Mouse (Mus musculus) small intestine, adult 2 months (tissue): ENCODE measurements at regions not wholly inside any gene's neighbourhood (a gene's known extent, or its start where the extent isn't known, plus 50 kb on each side); places are given as distances from the start of the nearest gene placed in this dataset.

Experiments used
- CTCF ChIP-seq: fragments of 200-500 bp; IDR thresholded peaks from 2 replicates; pipeline ENCODE4 v1.5.1; 2012; ENCODE audit warnings: low read depth, mild to moderate bottlenecking, control low read depth, inconsistent platforms, low read length, moderate library complexity, mixed read lengths; ENCODE audit not compliant: insufficient replicate concordance, insufficient read length; ENCODE audit errors: extremely low read depth
- POLR2A ChIP-seq: fragments of 200-500 bp; IDR thresholded peaks from 2 replicates; pipeline ENCODE4 v1.6.1; 2012; ENCODE audit warnings: low read depth, mild to moderate bottlenecking, control low read depth, inconsistent platforms, low read length, moderate library complexity

DNA sequence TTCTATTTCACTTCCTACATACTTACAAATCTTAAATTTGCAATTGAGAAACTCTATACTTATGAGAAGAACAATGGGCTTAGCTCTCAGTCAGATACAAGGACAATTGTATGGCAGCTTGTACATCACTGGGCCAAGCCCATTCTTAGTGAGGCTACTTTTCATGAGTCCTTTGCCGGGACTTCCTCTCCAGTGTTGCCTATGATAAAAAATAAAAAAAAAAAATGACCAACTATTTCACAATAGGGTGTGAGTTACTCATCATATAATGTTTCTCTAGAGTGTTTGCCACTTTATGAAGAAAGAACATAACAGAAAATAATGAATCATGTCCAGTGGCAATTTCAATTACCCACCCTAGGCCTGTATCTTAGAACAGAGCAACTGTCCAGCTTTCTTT lies 96.1 kb upstream of the Acvr2a start:
- TF ChIP-seq CTCF (no peak), POLR2A (no peak)
